Mouse (Mus musculus) hindbrain, postnatal 0 days (tissue): ENCODE measurements at regions not wholly inside any gene's neighbourhood (a gene's known extent, or its start where the extent isn't known, plus 50 kb on each side); places are given as distances from the start of the nearest gene placed in this dataset.

Experiments
- ATAC-seq: fragments of 200-750 bp; cut with Nextera tagmentation; 2 replicates; pipeline ENCODE4 v1.8.0; 2017; ENCODE audit warnings: mild to moderate bottlenecking, moderate TSS enrichment, moderate library complexity
- DNase-seq: peaks from one replicate; pipeline ENCODE4 v3.0.0-alpha.2; 2015; ENCODE audit warnings: low spot score
- H3K27ac ChIP-seq: fragments of 300-500 bp; sonication (generic); 2 replicates; pipeline ENCODE4 v1.5.1; 2014; ENCODE audit warnings: mild to moderate bottlenecking
- H3K27me3 ChIP-seq: fragments of 300-500 bp; sonication (generic); 2 replicates; pipeline ENCODE4 v1.6.1; 2014; ENCODE audit warnings: low read length, mixed read lengths; ENCODE audit not compliant: insufficient read depth
- H3K36me3 ChIP-seq: fragments of 300-500 bp; sonication (generic); 2 replicates; pipeline ENCODE4 v1.6.1; 2014; ENCODE audit warnings: low read length, mixed read lengths; ENCODE audit not compliant: insufficient read depth
- H3K4me1 ChIP-seq: fragments of 300-500 bp; sonication (generic); 2 replicates; pipeline ENCODE4 v1.6.1; 2014; ENCODE audit warnings: antibody characterized with exemption, low read length, mixed read lengths; ENCODE audit not compliant: insufficient read depth
- H3K4me2 ChIP-seq: fragments of 300-500 bp; sonication (generic); 2 replicates; pipeline ENCODE4 v1.6.1; 2014; ENCODE audit warnings: low read depth, mild to moderate bottlenecking, low read length, moderate library complexity, mixed read lengths
- H3K4me3 ChIP-seq: fragments of 300-500 bp; sonication (generic); 2 replicates; pipeline ENCODE4 v1.5.1; 2014; ENCODE audit warnings: low read length
- H3K9ac ChIP-seq: fragments of 300-500 bp; sonication (generic); replicated peaks from 2 replicates; pipeline ENCODE4 v1.6.1; 2014; ENCODE audit warnings: mild to moderate bottlenecking, low read length, moderate library complexity, mixed read lengths
- H3K9me3 ChIP-seq: fragments of 300-500 bp; sonication (generic); 2 replicates; pipeline ENCODE4 v1.6.1; 2016; ENCODE audit warnings: low read length, mixed read lengths
- CTCF ChIP-seq: IDR thresholded peaks from 2 replicates; pipeline ENCODE4 v1.5.1; 2016; ENCODE audit warnings: antibody characterized with exemption, control low read depth, low read depth
- WGBS: fragments of 180-500 bp; shearing (Covaris S2); extraction: QIAGEN DNeasy Blood & Tissue Kit; methylation state at CpG from one replicate; pipeline ENCODE4 v1.1.7; 2014; 5-methylcytosine and 5-hydroxymethylcytosine counted together

GRCm38 (mm10) chr13:45274261-45274884 is 115.2 kb upstream of the Mylip start:
- no peak for TF ChIP-seq CTCF

GRCm38 (mm10) chr13:45275391-45275790 is 114.2 kb upstream of the Mylip start:
- H3K4me1 ChIP-seq = no peaks in the 10 kb centered on the region; the same call in 1 of the 2 replicates
- no peaks in the 10 kb centered on the region for H3K36me3 ChIP-seq
- no peak overlapping the region for H3K9ac ChIP-seq
- no peak overlapping the region for H3K4me3 ChIP-seq
- ATAC-seq = no peak
- H3K4me2 ChIP-seq = no peak overlapping the region
- H3K9me3 ChIP-seq = no peaks in the 10 kb centered on the region
- WGBS = 60% methylated on average over 5 of the region's 5 CpGs
- H3K27ac ChIP-seq = no peak overlapping the region
- no peaks in the 10 kb centered on the region for H3K27me3 ChIP-seq
- DNase-seq = no peak
- TF ChIP-seq CTCF = no peak

More at GRCm38 (mm10) chr13:45274261-45274884, 115.2 kb upstream of the Mylip start:
- no peak for ATAC-seq
- H3K36me3 ChIP-seq = no peaks in the 10 kb centered on the region
- H3K9me3 ChIP-seq = no peaks in the 10 kb centered on the region
- 78% methylated on average over 8 of the region's 8 CpGs for WGBS
- no peaks in the 10 kb centered on the region; the same call in 1 of the 2 replicates for H3K4me1 ChIP-seq
- no peak overlapping the region for H3K4me3 ChIP-seq
- no peak for DNase-seq
- H3K9ac ChIP-seq = no peak overlapping the region
- H3K27me3 ChIP-seq = no peaks in the 10 kb centered on the region
- no peak overlapping the region for H3K4me2 ChIP-seq
- no peak overlapping the region for H3K27ac ChIP-seq

GRCm38 (mm10) chr13:45277842-45278416 is 111.6 kb upstream of the Mylip start:
- no peak overlapping the region for H3K27ac ChIP-seq
- DNase-seq (no peak), ATAC-seq (no peak)
- H3K9ac ChIP-seq = no peak overlapping the region
- no peak for TF ChIP-seq CTCF
- no peaks in the 10 kb centered on the region; the same call in 1 of the 2 replicates for H3K4me1 ChIP-seq
- no peaks in the 10 kb centered on the region for H3K9me3 ChIP-seq
- no peak overlapping the region for H3K4me2 ChIP-seq
- no peaks in the 10 kb centered on the region for H3K27me3 ChIP-seq
- no peak overlapping the region for H3K4me3 ChIP-seq
- no peaks in the 10 kb centered on the region for H3K36me3 ChIP-seq
- WGBS = 74% methylated on average over 7 of the region's 7 CpGs

GRCm38 (mm10) chr13:45281106-45281505 is 108.4 kb upstream of the Mylip start:
- Histone ChIP-seq H3K27me3 (no peaks in the 10 kb centered on the region), H3K4me1 (no peaks in the 10 kb centered on the region), H3K9ac (no peak overlapping the region), H3K27ac (no peak overlapping the region), H3K4me3 (no peak overlapping the region), H3K4me2 (no peak overlapping the region), H3K36me3 (no peaks in the 10 kb centered on the region), H3K9me3 (no peaks in the 10 kb centered on the region)
- ATAC-seq (no peak), DNase-seq (no peak)
- no peak for TF ChIP-seq CTCF
- 64% methylated on average over 8 of the region's 8 CpGs for WGBS

- H3K4me1 ChIP-seq = no peaks in the 10 kb centered on the region
- no peak for DNase-seq
- no peaks in the 10 kb centered on the region for H3K27me3 ChIP-seq
- no peak overlapping the region for H3K4me2 ChIP-seq
- no peak for ATAC-seq
- no peaks in the 10 kb centered on the region for H3K36me3 ChIP-seq
- WGBS = 90% methylated on average over 2 of the region's 2 CpGs
- H3K9me3 ChIP-seq = no peaks in the 10 kb centered on the region
- H3K9ac ChIP-seq = no peak overlapping the region
- no peak overlapping the region for H3K27ac ChIP-seq
- TF ChIP-seq CTCF = no peak
- H3K4me3 ChIP-seq = no peak overlapping the region
Measured at GRCm38 (mm10) chr13:45286651-45287050, 102.9 kb upstream of the Mylip start.

GRCm38 (mm10) chr13:45287217-45287616 is 102.3 kb upstream of the Mylip start:
- no peak overlapping the region for H3K4me3 ChIP-seq
- no peak overlapping the region for H3K4me2 ChIP-seq
- no peak for DNase-seq
- H3K4me1 ChIP-seq = no peaks in the 10 kb centered on the region
- no peaks in the 10 kb centered on the region for H3K9me3 ChIP-seq
- ATAC-seq = no peak
- H3K27ac ChIP-seq = no peak overlapping the region
- 81% methylated on average over 4 of the region's 4 CpGs for WGBS
- no peaks in the 10 kb centered on the region for H3K27me3 ChIP-seq
- H3K36me3 ChIP-seq = no peaks in the 10 kb centered on the region
- TF ChIP-seq CTCF = no peak
- H3K9ac ChIP-seq = no peak overlapping the region

GRCm38 (mm10) chr13:45289976-45290375 is 99.6 kb upstream of the Mylip start:
- WGBS = 83% methylated on average over 11 of the region's 11 CpGs
- Histone ChIP-seq H3K36me3 (no peaks in the 10 kb centered on the region), H3K9ac (no peak overlapping the region), H3K27me3 (no peaks in the 10 kb centered on the region), H3K4me1 (no peaks in the 10 kb centered on the region), H3K27ac (no peak overlapping the region), H3K4me3 (no peak overlapping the region), H3K9me3 (no peaks in the 10 kb centered on the region), H3K4me2 (no peak overlapping the region)
- DNase-seq = no peak
- no peak for TF ChIP-seq CTCF
- ATAC-seq = no peak
